Mouse (Mus musculus) MEL (cell line): ENCODE data around the gene Zdhhc3. TPM values are rescaled to one million over a fixed set of nuclear protein-coding genes. Genes with fewer than 3 reads are reported as not detected.
A peak's percentile ranks its signal among the peaks of the same experiment; 100 is the strongest.

Experiments used
- DNase-seq: peaks from one replicate; pipeline ENCODE4 v3.0.0; 2011; ENCODE audit warnings: low read depth, low spot score
- H3K27ac ChIP-seq: 2 replicates; pipeline ENCODE4 v1.5.1; 2012; ENCODE audit warnings: low read depth, mild to moderate bottlenecking, control low read depth, low read length, moderate library complexity; ENCODE audit not compliant: control insufficient read depth
- H3K27me3 ChIP-seq, 2 experiments: fragments of 150-350 bp in 1 of 2; sonication (generic) in 1 of 2; 2 replicates each; pipeline ENCODE4 v1.6.1; 2012; ENCODE audit warnings: low read length in 2 of 2, mild to moderate bottlenecking in 2 of 2, improper control_type of control experiment in 1 of 2, moderate library complexity in 1 of 2; ENCODE audit not compliant: insufficient read depth in 2 of 2, control insufficient read depth in 1 of 2
- H3K36me3 ChIP-seq, 2 experiments: 2 replicates each; pipeline ENCODE4 v1.6.1; 2012 to 2014; ENCODE audit warnings: low read length in 2 of 2, improper control_type of control experiment in 1 of 2, inconsistent platforms in 1 of 2, mild to moderate bottlenecking in 1 of 2; ENCODE audit not compliant: insufficient read depth in 2 of 2, control insufficient read depth in 1 of 2
- H3K4me1 ChIP-seq, 2 experiments: fragments of 150-350 bp in 1 of 2; sonication (generic) in 1 of 2; 2 replicates each; pipeline ENCODE4 v1.6.1; 2012; ENCODE audit warnings: low read length in 2 of 2, improper control_type of control experiment in 1 of 2, mild to moderate bottlenecking in 1 of 2; ENCODE audit not compliant: insufficient read depth in 2 of 2, control insufficient read depth in 1 of 2
- H3K4me3 ChIP-seq, 2 experiments: fragments of 150-350 bp in 1 of 2; sonication (generic) in 1 of 2; 2 replicates each; pipeline ENCODE4 v1.5.1; 2012; ENCODE audit warnings: low read depth in 2 of 2, low read length in 2 of 2, mild to moderate bottlenecking in 2 of 2, moderate library complexity in 2 of 2, control low read depth in 1 of 2, improper control_type of control experiment in 1 of 2; ENCODE audit not compliant: control insufficient read depth in 1 of 2, insufficient read depth in 1 of 2
- H3K79me2 ChIP-seq: 2 replicates; pipeline ENCODE4 v1.6.1; 2012; ENCODE audit warnings: mild to moderate bottlenecking, low read length, moderate library complexity; ENCODE audit not compliant: control insufficient read depth, poor library complexity, insufficient read depth
- H3K9ac ChIP-seq: 2 replicates; pipeline ENCODE4 v1.6.1; 2012; ENCODE audit warnings: low read depth, mild to moderate bottlenecking, control low read depth, low read length, moderate library complexity; ENCODE audit not compliant: control insufficient read depth, poor library complexity, severe bottlenecking
- H3K9me3 ChIP-seq: fragments of 150-350 bp; sonication (generic); replicated peaks from 2 replicates; pipeline ENCODE4 v1.6.1; 2012; ENCODE audit warnings: mild to moderate bottlenecking, low read length, improper control_type of control experiment, moderate library complexity; ENCODE audit not compliant: insufficient read depth
- BHLHE40 ChIP-seq: IDR thresholded peaks from 2 replicates; pipeline ENCODE4 v1.6.1; 2012; ENCODE audit warnings: low read depth, mild to moderate bottlenecking, inconsistent platforms, low read length, improper control_type of control experiment, borderline replicate concordance
- GABPA ChIP-seq: IDR thresholded peaks from 2 replicates; pipeline ENCODE4 v1.6.1; 2012; ENCODE audit warnings: low read depth, mild to moderate bottlenecking, inconsistent platforms, low read length, improper control_type of control experiment, moderate library complexity
- GATA1 ChIP-seq: IDR thresholded peaks from 2 replicates; pipeline ENCODE4 v1.6.1; 2011; ENCODE audit warnings: low read depth, low read length, improper control_type of control experiment
- MAFK ChIP-seq: IDR thresholded peaks from 2 replicates; pipeline ENCODE4 v1.6.1; 2011; ENCODE audit warnings: low read depth, mild to moderate bottlenecking, low read length, improper control_type of control experiment, borderline replicate concordance
- MAZ ChIP-seq: IDR thresholded peaks from 2 replicates; pipeline ENCODE4 v1.6.1; 2012; ENCODE audit warnings: low read depth, mild to moderate bottlenecking, inconsistent platforms, low read length, improper control_type of control experiment
- MYB ChIP-seq: IDR thresholded peaks from 2 replicates; pipeline ENCODE4 v1.6.1; 2011; ENCODE audit warnings: mild to moderate bottlenecking, low read depth, low read length, improper control_type of control experiment
- NELFE ChIP-seq: IDR thresholded peaks from 2 replicates; pipeline ENCODE4 v1.6.1; 2011; ENCODE audit warnings: low read depth, low read length, improper control_type of control experiment
- POLR2AphosphoS2 ChIP-seq: IDR thresholded peaks from 2 replicates; pipeline ENCODE4 v1.6.1; 2011; ENCODE audit warnings: low read length, improper control_type of control experiment
- RCOR1 ChIP-seq: IDR thresholded peaks from 2 replicates; pipeline ENCODE4 v1.6.1; 2012; ENCODE audit warnings: low read depth, mild to moderate bottlenecking, inconsistent platforms, low read length, improper control_type of control experiment
- SMC3 ChIP-seq: IDR thresholded peaks from 2 replicates; pipeline ENCODE4 v1.6.1; 2011; ENCODE audit warnings: low read depth, low read length, improper control_type of control experiment
- ZNF384 ChIP-seq: IDR thresholded peaks from 2 replicates; pipeline ENCODE4 v1.6.1; 2012; ENCODE audit warnings: low read depth, mild to moderate bottlenecking, inconsistent platforms, low read length, improper control_type of control experiment
- polyA plus RNA-seq, 2 experiments: library from polyadenylated mRNA; stranded (reverse) in 1 of 2; unstranded in 1 of 2; fragments of >175 nt in 1 of 2; fragments of >200 nt in 1 of 2; gene quantifications; 2 replicates each; pipeline versions ENCODE4 v1.2.1 to v1.2.4; 2012; ENCODE audit warnings: low replicate concordance in 2 of 2, low read depth in 1 of 2; ENCODE audit not compliant: insufficient read length in 2 of 2, insufficient read depth in 1 of 2, missing spikeins in 1 of 2
- total RNA-seq: library from RNA; depleted of rRNA; stranded (reverse); fragments of 300-350 nt; gene quantifications from 2 replicates; pipeline ENCODE4 v1.2.3, GENCODE M21; 2012

The Zdhhc3 gene
- total and polyA plus RNA-seq, 3 experiments: 51.8 to 98.1 (median 92.0) TPM

DNA sequence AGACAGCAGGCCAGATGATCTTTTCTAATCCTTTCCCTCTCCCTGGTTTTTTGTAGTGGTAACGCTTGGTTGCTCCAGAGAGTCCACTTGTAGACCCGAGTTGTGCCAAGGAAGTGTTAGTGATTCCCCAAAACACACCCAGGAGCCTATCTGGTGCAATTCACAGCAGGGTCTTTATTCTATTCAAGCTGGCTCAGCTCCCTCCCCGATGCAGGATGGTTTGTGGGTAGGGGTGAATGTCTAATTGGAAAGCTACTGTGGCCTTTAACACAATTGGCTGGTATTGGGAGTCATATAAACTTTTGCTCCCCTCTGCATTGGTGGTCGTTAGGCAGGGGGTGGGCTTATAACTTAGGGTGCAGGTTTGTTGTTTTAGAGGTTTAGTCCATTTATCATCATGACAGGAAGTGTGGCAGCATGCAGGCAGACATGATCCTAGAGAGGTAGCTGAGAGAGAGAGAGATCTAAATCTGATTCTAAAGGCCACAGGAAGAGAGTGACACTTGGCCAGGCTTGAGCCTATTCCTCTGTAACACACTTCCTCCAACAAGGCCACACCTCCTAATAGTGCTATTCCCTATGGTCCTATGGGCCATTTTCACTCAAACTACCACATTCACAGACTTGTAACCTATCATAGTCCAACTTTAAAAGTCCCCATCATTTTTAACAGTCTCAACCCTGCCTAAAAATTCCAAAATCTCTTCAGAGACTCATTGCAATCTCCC, 27.0 kb upstream of the Zdhhc3 start:
- Histone ChIP-seq H3K9ac (no peak overlapping the region), H3K4me1 (no peaks in the 10 kb centered on the region), H3K9me3 (no peaks in the 10 kb centered on the region), H3K79me2 (no peaks in the 10 kb centered on the region), H3K36me3 (peaks cover 0 to 6% of the 10 kb centered on the region in 2 experiments; a peak in 2 of 4 replicates), H3K27ac (no peak overlapping the region), H3K4me3 (no peak overlapping the region), H3K27me3 (no peaks in the 10 kb centered on the region)
- no peak for DNase-seq
- TF ChIP-seq RCOR1: no peak
- TF ChIP-seq BHLHE40: no peak

DNA sequence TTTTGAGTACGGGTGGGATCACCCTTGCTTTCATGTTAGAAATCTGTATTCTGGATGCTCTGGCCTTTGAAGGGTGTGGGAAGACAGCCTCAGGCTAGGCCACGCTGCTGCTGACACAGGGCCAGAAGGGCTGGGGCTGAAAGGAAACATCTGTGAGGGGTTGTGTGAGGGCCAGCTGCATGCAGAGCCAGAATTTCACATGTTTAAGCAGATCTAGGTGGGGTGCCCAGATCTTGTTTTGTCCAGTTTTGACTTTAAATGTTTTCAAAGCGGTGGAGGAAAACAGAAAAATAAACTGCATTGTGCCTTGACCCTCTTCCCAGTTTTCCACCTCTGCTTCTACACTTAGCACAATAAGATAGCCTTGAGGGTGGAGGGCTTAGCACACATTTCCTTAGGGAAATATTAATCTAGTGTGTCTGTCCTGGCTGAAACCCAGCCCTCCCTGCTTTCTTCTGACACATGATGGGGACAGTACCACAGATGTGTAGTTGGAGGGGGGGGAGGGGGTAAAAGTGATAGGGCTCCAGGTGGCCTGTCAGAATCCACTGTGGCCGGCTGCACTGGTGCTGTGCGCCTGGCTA, 26.0 kb upstream of the Zdhhc3 start:
- no peak for DNase-seq

DNA sequence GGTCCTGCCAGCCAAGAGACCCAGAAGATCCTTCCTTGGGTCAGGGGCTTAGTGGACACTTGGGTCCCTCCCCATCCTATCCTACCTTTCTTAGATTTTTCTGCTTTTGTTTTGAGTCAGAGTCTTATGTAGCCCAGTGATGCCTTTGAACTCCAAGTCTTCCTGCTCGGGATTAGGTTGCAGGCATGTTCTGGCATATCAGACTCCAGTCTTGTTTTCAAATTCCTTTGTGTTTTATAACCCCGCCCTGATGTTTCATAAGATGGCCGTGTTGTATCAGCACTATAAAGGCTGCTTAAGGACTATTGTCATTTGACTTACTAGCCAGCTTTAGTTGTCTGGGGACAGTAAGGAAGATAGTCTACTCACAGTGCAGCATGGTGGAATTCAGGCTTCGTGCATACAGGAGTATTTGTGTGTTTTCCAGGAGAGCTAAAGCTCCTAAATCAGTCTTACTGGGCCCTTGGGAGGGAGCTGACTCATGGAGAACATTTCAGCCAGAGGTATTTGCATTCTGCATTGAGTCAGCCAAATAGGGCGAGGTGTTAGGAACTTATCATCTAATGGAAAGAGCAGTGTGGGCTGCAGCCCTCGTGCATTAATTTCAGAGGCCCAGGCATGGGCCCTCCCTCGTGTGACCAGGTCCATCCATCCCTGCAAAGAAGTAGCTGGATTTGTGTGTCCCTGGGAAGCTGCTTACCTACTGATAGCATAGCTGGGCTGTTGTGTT, 24.1 kb upstream of the Zdhhc3 start:
- H3K36me3 ChIP-seq: peaks cover 0 to 15% of the 10 kb centered on the region in 2 experiments; a peak in 2 of 4 replicates
- no peaks in the 10 kb centered on the region for H3K79me2 ChIP-seq
- H3K27me3 ChIP-seq: no peaks in the 10 kb centered on the region
- H3K9ac ChIP-seq: no peak overlapping the region
- DNase-seq: no peak
- no peaks in the 10 kb centered on the region for H3K9me3 ChIP-seq
- H3K4me1 ChIP-seq: no peaks in the 10 kb centered on the region
- TF ChIP-seq MAFK: no peak
- TF ChIP-seq NELFE: no peak
- TF ChIP-seq GATA1: no peak
- no peak for TF ChIP-seq MYB
- no peak for TF ChIP-seq MAZ
- TF ChIP-seq GABPA: no peak
- TF ChIP-seq SMC3: no peak
- H3K4me3 ChIP-seq: no peak overlapping the region
- no peak overlapping the region for H3K27ac ChIP-seq

More for the DNA sequence above, 26.0 kb upstream of the Zdhhc3 start:
- Histone ChIP-seq H3K27ac (no peak overlapping the region), H3K9ac (no peak overlapping the region), H3K4me3 (no peak overlapping the region), H3K9me3 (no peaks in the 10 kb centered on the region), H3K4me1 (no peaks in the 10 kb centered on the region), H3K27me3 (no peaks in the 10 kb centered on the region), H3K79me2 (no peaks in the 10 kb centered on the region), H3K36me3 (peaks cover 0 to 8% of the 10 kb centered on the region in 2 experiments; a peak in 2 of 4 replicates)
- TF ChIP-seq ZNF384 (no peak), POLR2AphosphoS2 (0 out of 2 replicates have a peak, but pooled peaks have one; percentile 28)
